Mouse (Mus musculus) cerebellum, adult 2 months (tissue): ENCODE measurements around the gene Nrxn3.

ENCODE experiments used
- CTCF ChIP-seq: fragments of 200-500 bp; IDR thresholded peaks from 2 replicates; pipeline ENCODE4 v1.5.1; 2011; ENCODE audit warnings: low read depth, mild to moderate bottlenecking, control low read depth, low read length, moderate library complexity, borderline replicate concordance; ENCODE audit not compliant: insufficient read depth
- POLR2A ChIP-seq: fragments of 200-500 bp; IDR thresholded peaks from 2 replicates; pipeline ENCODE4 v1.6.1; 2011; ENCODE audit warnings: low read length, control low read depth, borderline replicate concordance; ENCODE audit not compliant: insufficient read depth

- no peak for TF ChIP-seq CTCF
- no peak for TF ChIP-seq POLR2A
Observed at GRCm38 (mm10) chr12:89882617-89883370, 1160.1 kb downstream of the Nrxn3 start.
